Mouse (Mus musculus) kidney, adult 9 months (tissue): ENCODE results near the gene D330045A20Rik.
"Not testable (repeated sequence)": the region's sequence is repeated elsewhere in the genome, so short reads cannot be mapped to it uniquely, and the experiment has no call there.

Source experiments
- DNase-seq: peaks from one replicate; pipeline ENCODE4 v3.0.0; 2022

D330045A20Rik gene

DNA sequence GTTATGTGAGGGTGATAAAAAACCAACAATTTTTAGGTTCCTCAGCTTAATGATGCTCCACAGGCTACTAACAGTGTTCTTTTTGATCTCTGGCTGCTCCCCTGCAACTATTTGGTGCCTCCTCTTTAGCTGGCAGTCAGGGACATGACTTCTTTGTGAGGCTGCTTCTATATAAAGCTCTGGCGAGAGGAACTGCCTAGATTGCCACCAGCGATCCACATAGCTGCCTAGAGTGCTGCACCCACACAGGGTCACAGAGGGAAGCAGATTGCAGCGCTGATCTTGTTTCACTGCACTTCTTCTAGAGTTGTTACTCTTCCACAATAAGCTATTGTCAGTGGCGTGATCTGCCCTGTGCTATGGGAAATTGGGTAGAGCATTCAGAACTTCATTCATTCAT is 103.4 kb downstream of the D330045A20Rik start:
- no peak for DNase-seq

DNA sequence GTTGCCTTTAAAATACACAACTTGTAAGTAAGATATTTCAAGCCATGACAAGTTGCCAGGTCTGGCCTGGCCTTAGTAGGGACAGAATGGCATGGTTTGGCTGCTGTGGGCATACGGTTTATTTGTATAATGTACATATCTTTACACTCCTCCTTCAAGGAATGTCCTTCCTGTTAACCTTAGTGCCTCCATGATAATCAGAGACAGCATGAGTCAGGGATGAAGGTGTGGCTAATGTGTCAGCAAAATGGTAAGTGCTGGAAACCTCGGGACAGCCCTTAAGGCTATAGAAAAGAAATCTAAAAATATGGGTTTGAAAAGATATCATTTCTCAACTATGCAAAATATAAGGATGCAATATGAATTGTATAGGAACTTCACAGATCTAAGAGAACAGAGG is 106.5 kb downstream of the D330045A20Rik start:
- not testable (repeated sequence) for DNase-seq

DNA sequence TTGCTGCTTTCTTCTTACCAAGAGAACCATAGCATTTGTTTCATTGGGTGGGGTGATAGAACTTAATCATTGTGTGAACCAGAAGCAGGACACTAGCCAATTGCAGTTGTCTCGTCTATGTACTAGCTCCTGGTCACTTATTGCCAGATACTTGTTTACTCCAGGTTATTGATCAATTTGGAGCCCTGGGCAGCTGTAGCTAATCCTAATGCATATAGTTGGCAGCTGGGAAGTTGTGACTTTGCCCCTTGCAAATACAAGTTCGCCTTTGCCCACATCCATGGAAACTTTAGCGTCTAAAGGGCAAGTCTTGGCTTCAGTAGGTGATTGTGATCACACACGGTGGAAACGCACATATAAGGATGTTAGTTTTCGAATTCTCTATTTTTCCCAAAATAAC is 116.2 kb downstream of the D330045A20Rik start:
- DNase-seq = peak; percentile 61
